Mouse (Mus musculus) ES-E14 (cell line): ENCODE data around the gene Ccdc58.

Experiments
- CHD2 ChIP-seq: IDR thresholded peaks from 2 replicates; pipeline ENCODE4 v1.6.1; 2014; ENCODE audit warnings: mild to moderate bottlenecking, low read depth, low read length, inconsistent platforms
- MAFK ChIP-seq: IDR thresholded peaks from 2 replicates; pipeline ENCODE4 v1.6.1; 2014; ENCODE audit warnings: mild to moderate bottlenecking, low read depth, low read length, inconsistent platforms; ENCODE audit not compliant: insufficient read depth
- ZC3H11A ChIP-seq: IDR thresholded peaks from 2 replicates; pipeline ENCODE4 v1.6.1; 2012; ENCODE audit warnings: low read depth, mild to moderate bottlenecking, inconsistent platforms, low read length, borderline replicate concordance

DNA sequence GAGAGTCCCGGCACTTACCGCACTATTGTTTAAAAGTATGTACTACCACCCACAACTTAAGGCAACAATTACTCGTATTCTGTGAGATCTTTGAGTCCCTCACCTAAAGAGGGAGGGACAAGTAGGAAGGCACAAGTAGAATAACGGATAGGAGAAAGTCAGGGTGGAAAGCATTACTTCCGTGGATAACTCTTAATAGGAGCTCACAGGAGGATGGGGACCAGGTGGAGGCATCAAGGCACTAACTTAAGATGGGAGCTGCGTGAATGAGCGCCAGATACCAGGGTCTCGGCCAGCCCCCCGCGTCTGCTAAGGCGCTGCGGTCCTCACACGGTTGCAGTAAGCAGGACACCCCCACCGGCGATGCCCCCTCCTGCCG, 425 bp upstream of the Ccdc58 start:
- TF ChIP-seq MAFK (no peak), ZC3H11A (no peak), CHD2 (no peak)
